Mouse (Mus musculus): ENCODE results near the gene Nxph4. TPM values are rescaled to one million over a fixed set of nuclear protein-coding genes. Genes with fewer than 3 reads are reported as not detected.

Nxph4 gene
- polyA plus RNA-seq, 1 experiment from 2014 or later = 6.1 TPM

DNA sequence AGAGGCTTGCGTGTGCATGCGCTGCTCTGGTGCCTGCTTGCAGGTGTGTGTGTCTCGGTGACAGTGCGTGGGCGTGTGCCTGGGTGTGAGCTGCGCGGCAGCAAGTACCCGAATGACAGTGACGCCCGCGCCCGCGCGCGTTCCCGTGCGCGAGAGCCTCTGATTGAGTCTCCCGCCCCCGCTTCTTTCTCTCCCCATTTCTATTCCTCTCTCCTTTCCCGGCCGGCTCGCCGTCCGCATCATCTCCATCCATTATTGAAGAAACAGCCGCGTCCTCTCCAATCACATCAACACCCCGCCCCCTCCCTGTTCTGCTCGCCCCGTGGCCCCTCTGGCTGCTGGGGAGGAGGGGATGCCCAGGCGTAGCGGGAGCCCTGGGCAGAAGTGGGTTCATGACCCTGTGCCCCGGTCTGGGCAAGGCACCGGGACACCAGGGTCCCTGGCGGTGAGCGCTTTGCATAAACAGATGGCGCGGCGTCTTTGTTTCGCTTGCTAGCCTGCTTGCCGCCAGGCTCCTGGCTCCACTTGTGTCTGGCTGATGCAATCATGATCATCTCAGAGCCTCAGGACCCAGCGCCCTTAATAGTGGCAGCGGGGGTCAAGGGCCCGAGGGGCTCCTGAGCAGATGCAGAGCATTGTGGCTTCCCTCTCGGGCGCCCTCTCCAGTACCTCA is 22.6 kb downstream of the Nxph4 start:
- DNase-seq (ENCODE audit: low spot score) (peak; percentile 71), ATAC-seq (ENCODE audit: low read depth) (0 out of 2 replicates have a peak, but pooled peaks have one; percentile 4)
- H3K27me3 ChIP-seq (replicated peaks; ENCODE audit: control insufficient read depth, insufficient read depth, low read length) = peaks cover 89% of the 10 kb centered on the region
- no peaks in the 10 kb centered on the region for H3K9me3 ChIP-seq (ENCODE audit: control insufficient read depth, low read length)
- peak overlapping the region; percentile 49 for H3K4me3 ChIP-seq (ENCODE audit: low read depth, low read length)
- H3K4me2 ChIP-seq (ENCODE audit: low read depth, low read length) = peak overlapping the region; percentile 95
- H3K36me3 ChIP-seq (ENCODE audit: control insufficient read depth, insufficient read depth, low read length) = no peaks in the 10 kb centered on the region
- 1% methylated on average over 40 of the region's 46 CpGs for WGBS
- peak overlapping the region; percentile 57 for H3K9ac ChIP-seq (ENCODE audit: low read depth, low read length)
- H3K4me1 ChIP-seq (ENCODE audit: control insufficient read depth, insufficient read depth, low read length) = peaks cover 52% of the 10 kb centered on the region
- H3K27ac ChIP-seq (replicated peaks; ENCODE audit: low read depth, low read length) = no peak overlapping the region; the same call in 1 of the 2 replicates

GRCm38 (mm10) chr10:127510895-127511617 is 23.3 kb downstream of the Nxph4 start:
- no peaks in the 10 kb centered on the region for H3K9me3 ChIP-seq (ENCODE audit: control insufficient read depth, low read length)
- ATAC-seq (ENCODE audit: low read depth) (no peak), DNase-seq (ENCODE audit: low spot score) (peak; percentile 35)
- H3K4me1 ChIP-seq (ENCODE audit: control insufficient read depth, insufficient read depth, low read length) = peaks cover 46% of the 10 kb centered on the region
- H3K9ac ChIP-seq (ENCODE audit: low read depth, low read length) = no peak overlapping the region; the same call in 1 of the 2 replicates
- peak overlapping the region; percentile 49 for H3K4me3 ChIP-seq (ENCODE audit: low read depth, low read length)
- H3K27ac ChIP-seq (replicated peaks; ENCODE audit: low read depth, low read length) = no peak overlapping the region
- 13% methylated on average over 10 of the region's 11 CpGs for WGBS
- H3K4me2 ChIP-seq (ENCODE audit: low read depth, low read length) = peak overlapping the region; percentile 95
- H3K27me3 ChIP-seq (replicated peaks; ENCODE audit: control insufficient read depth, insufficient read depth, low read length) = peaks cover 86% of the 10 kb centered on the region
- H3K36me3 ChIP-seq (ENCODE audit: control insufficient read depth, insufficient read depth, low read length) = no peaks in the 10 kb centered on the region

GRCm38 (mm10) chr10:127509837-127510701 is 24.3 kb downstream of the Nxph4 start:
- Histone ChIP-seq H3K4me2 (ENCODE audit: low read depth, low read length) (peak overlapping the region; percentile 62), H3K4me1 (ENCODE audit: control insufficient read depth, insufficient read depth, low read length) (peaks cover 43% of the 10 kb centered on the region), H3K9me3 (ENCODE audit: control insufficient read depth, low read length) (no peaks in the 10 kb centered on the region), H3K4me3 (ENCODE audit: low read depth, low read length) (peak overlapping the region; percentile 37), H3K36me3 (ENCODE audit: control insufficient read depth, insufficient read depth, low read length) (no peaks in the 10 kb centered on the region), H3K9ac (ENCODE audit: low read depth, low read length) (no peak overlapping the region), H3K27ac (replicated peaks; ENCODE audit: low read depth, low read length) (no peak overlapping the region), H3K27me3 (replicated peaks; ENCODE audit: control insufficient read depth, insufficient read depth, low read length) (peaks cover 77% of the 10 kb centered on the region)
- peak; percentile 42 for DNase-seq (ENCODE audit: low spot score)
- ATAC-seq (ENCODE audit: low read depth) = no peak
- 15% methylated on average over 17 of the region's 17 CpGs for WGBS

DNA sequence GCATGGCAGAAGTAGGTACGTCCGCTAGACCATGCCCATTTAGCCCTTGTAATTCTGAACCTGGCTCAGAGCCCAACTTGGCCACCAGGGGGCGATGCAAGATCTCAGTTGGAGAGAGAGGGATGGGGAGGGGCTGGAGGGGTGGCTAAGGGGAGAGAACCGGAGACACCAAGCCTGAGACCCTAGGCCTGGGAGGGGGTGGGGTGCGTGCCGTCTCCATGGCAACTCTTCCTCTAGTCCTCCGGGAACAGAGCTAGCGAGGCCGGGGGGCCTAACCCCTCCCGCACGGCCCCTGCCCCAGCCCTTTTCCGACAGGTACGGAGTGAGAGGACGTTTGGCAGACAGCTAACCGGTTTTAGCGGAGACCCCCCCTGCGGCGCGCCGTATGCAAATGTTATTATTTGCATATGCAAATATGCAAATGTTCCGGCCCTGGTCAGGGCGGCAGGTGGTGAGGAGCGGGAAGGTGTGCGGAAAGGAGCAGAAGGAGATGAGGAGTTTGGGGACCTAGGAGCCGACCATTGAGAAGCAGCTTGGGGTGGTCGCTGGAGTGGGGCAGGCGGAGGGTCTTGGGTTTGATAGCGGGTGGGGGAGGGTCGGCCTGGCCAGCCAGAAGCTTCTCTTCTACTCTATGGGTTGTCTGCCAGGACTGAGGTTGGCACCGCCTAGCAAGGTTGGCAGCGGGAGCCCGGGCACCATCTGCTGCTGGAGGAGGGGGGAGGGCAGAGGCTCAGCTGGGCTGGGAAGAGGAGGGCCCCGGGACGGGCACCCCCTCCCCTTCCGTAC is 25.1 kb downstream of the Nxph4 start:
- Histone ChIP-seq H3K27me3 (replicated peaks; ENCODE audit: control insufficient read depth, insufficient read depth, low read length) (peaks cover 68% of the 10 kb centered on the region), H3K9me3 (ENCODE audit: control insufficient read depth, low read length) (no peaks in the 10 kb centered on the region), H3K4me3 (ENCODE audit: low read depth, low read length) (peak overlapping the region; percentile 37), H3K36me3 (ENCODE audit: control insufficient read depth, insufficient read depth, low read length) (peaks cover 5% of the 10 kb centered on the region), H3K4me2 (ENCODE audit: low read depth, low read length) (peak overlapping the region; percentile 62), H3K4me1 (ENCODE audit: control insufficient read depth, insufficient read depth, low read length) (peaks cover 41% of the 10 kb centered on the region), H3K27ac (replicated peaks; ENCODE audit: low read depth, low read length) (no peak overlapping the region), H3K9ac (ENCODE audit: low read depth, low read length) (peak overlapping the region; percentile 11; the same call in 1 of the 2 replicates)
- peak; percentile 91 for DNase-seq (ENCODE audit: low spot score)
- WGBS = 0% methylated on average over 32 of the region's 35 CpGs
- peak; percentile 41 for ATAC-seq (ENCODE audit: low read depth)

DNA sequence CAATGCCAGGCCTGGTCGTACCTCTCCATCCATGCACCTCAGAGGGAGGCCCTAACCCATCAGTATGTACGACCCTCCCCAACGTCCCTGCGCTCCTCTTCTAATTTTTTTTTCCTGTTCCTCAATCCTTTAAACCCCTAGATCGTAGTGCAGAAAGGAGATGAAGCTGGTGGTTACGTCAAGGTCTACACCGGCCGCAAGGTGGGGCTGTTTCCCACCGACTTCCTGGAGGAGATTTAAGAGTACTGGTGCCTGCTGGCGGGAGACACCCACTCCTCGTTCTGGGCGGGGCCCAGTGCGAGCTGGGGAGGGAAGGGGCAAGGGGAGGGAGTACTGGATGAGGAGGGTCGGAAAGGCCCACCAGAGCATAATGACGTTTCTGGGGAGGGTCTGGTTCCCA is 26.1 kb downstream of the Nxph4 start:
- Histone ChIP-seq H3K36me3 (ENCODE audit: control insufficient read depth, insufficient read depth, low read length) (peaks cover 13% of the 10 kb centered on the region), H3K4me2 (ENCODE audit: low read depth, low read length) (peak overlapping the region; percentile 62), H3K4me3 (ENCODE audit: low read depth, low read length) (peak overlapping the region; percentile 37; the same call in 1 of the 2 replicates), H3K4me1 (ENCODE audit: control insufficient read depth, insufficient read depth, low read length) (peaks cover 31% of the 10 kb centered on the region), H3K27ac (replicated peaks; ENCODE audit: low read depth, low read length) (no peak overlapping the region), H3K27me3 (replicated peaks; ENCODE audit: control insufficient read depth, insufficient read depth, low read length) (peaks cover 58% of the 10 kb centered on the region), H3K9ac (ENCODE audit: low read depth, low read length) (no peak overlapping the region), H3K9me3 (ENCODE audit: control insufficient read depth, low read length) (no peaks in the 10 kb centered on the region)
- DNase-seq (ENCODE audit: low spot score) (peak; percentile 72), ATAC-seq (ENCODE audit: low read depth) (0 out of 2 replicates have a peak, but pooled peaks have one; percentile 0)
- 4% methylated on average over 15 of the region's 15 CpGs for WGBS

- 61% methylated on average over 13 of the region's 13 CpGs for WGBS
- peaks cover 52% of the 10 kb centered on the region for H3K36me3 ChIP-seq (ENCODE audit: control insufficient read depth, insufficient read depth, low read length)
- DNase-seq (ENCODE audit: low spot score) (peak; percentile 37), ATAC-seq (ENCODE audit: low read depth) (peak; percentile 54; the same call in 1 of the 2 replicates)
- no peak within 1 kb of the TSS for H3K4me3 ChIP-seq (ENCODE audit: low read depth, low read length)
- H3K9ac ChIP-seq (ENCODE audit: low read depth, low read length) = no peak within 1 kb of the TSS
- no peaks in the 10 kb centered on the region for H3K4me1 ChIP-seq (ENCODE audit: control insufficient read depth, insufficient read depth, low read length)
- no peaks in the 10 kb centered on the region for H3K9me3 ChIP-seq (ENCODE audit: control insufficient read depth, low read length)
- no peaks in the 10 kb centered on the region for H3K27me3 ChIP-seq (replicated peaks; ENCODE audit: control insufficient read depth, insufficient read depth, low read length)
- no peak within 1 kb of the TSS for H3K27ac ChIP-seq (replicated peaks; ENCODE audit: low read depth, low read length)
- H3K4me2 ChIP-seq (ENCODE audit: low read depth, low read length) = no peak within 1 kb of the TSS
Measured at GRCm38 (mm10) chr10:127500894-127501893, 33.2 kb downstream of the Nxph4 start, which contains the start of gene Stac3. Gene Stac3, plus strand, starts transcription at chr10:127501686.

GRCm38 (mm10) chr10:127500042-127500441 is 34.3 kb downstream of the Nxph4 start:
- Histone ChIP-seq H3K27ac (replicated peaks; ENCODE audit: low read depth, low read length) (no peak overlapping the region), H3K9me3 (ENCODE audit: control insufficient read depth, low read length) (no peaks in the 10 kb centered on the region), H3K27me3 (replicated peaks; ENCODE audit: control insufficient read depth, insufficient read depth, low read length) (no peaks in the 10 kb centered on the region), H3K4me3 (ENCODE audit: low read depth, low read length) (no peak overlapping the region), H3K36me3 (ENCODE audit: control insufficient read depth, insufficient read depth, low read length) (peaks cover 63% of the 10 kb centered on the region), H3K9ac (ENCODE audit: low read depth, low read length) (no peak overlapping the region), H3K4me2 (ENCODE audit: low read depth, low read length) (no peak overlapping the region), H3K4me1 (ENCODE audit: control insufficient read depth, insufficient read depth, low read length) (no peaks in the 10 kb centered on the region)
- no peak for DNase-seq (ENCODE audit: low spot score)
- WGBS = 76% methylated on average over 4 of the region's 4 CpGs
- ATAC-seq (ENCODE audit: low read depth) = no peak
